Mouse (Mus musculus) liver, postnatal 0 days (tissue): ENCODE measurements at regions not wholly inside any gene's neighbourhood (a gene's known extent, or its start where the extent isn't known, plus 50 kb on each side); places are given as distances from the start of the nearest gene placed in this dataset.

Experiments
- CTCF ChIP-seq: sonication (generic); IDR thresholded peaks from 2 replicates; pipeline ENCODE4 v1.5.1; 2016; ENCODE audit warnings: antibody characterized with exemption, low read depth
- EP300 ChIP-seq: IDR thresholded peaks from 2 replicates; pipeline ENCODE4 v1.6.1; 2016; ENCODE audit warnings: antibody characterized with exemption, low read depth, mild to moderate bottlenecking

- TF ChIP-seq CTCF (no peak), EP300 (no peak)
Observed at GRCm38 (mm10) chr8:36304809-36305208, 539.2 kb downstream of the Gm19410 start.
